Mouse (Mus musculus) intestine, postnatal 0 days (tissue): ENCODE measurements around the gene Pecam1. TPM values are rescaled to one million over a fixed set of nuclear protein-coding genes. Genes with fewer than 3 reads are reported as not detected.

Experiments
- ATAC-seq: fragments of 200-750 bp; cut with Nextera tagmentation; 2 replicates; pipeline ENCODE4 v1.8.0; 2017; ENCODE audit warnings: mild to moderate bottlenecking, moderate TSS enrichment, moderate library complexity
- H3K27ac ChIP-seq: fragments of 300-500 bp; sonication (generic); 2 replicates; pipeline ENCODE4 v1.5.1; 2014; ENCODE audit warnings: mild to moderate bottlenecking, low read depth, low read length, moderate library complexity
- H3K27me3 ChIP-seq: fragments of 300-500 bp; sonication (generic); replicated peaks from 2 replicates; pipeline ENCODE4 v1.6.1; 2014; ENCODE audit warnings: low read length, mixed read lengths; ENCODE audit not compliant: control insufficient read depth, insufficient read depth
- H3K36me3 ChIP-seq: fragments of 300-500 bp; sonication (generic); 2 replicates; pipeline ENCODE4 v1.6.1; 2014; ENCODE audit warnings: mild to moderate bottlenecking, moderate library complexity; ENCODE audit not compliant: control insufficient read depth, insufficient read depth
- H3K4me1 ChIP-seq: fragments of 300-500 bp; sonication (generic); replicated peaks from 2 replicates; pipeline ENCODE4 v1.6.1; 2014; ENCODE audit warnings: antibody characterized with exemption, low read length, mixed read lengths; ENCODE audit not compliant: control insufficient read depth, insufficient read depth
- H3K4me2 ChIP-seq: fragments of 300-500 bp; sonication (generic); replicated peaks from 2 replicates; pipeline ENCODE4 v1.6.1; 2014; ENCODE audit warnings: low read depth, mild to moderate bottlenecking, moderate library complexity
- H3K4me3 ChIP-seq: fragments of 300-500 bp; sonication (generic); 2 replicates; pipeline ENCODE4 v1.5.1; 2014; ENCODE audit warnings: low read depth, low read length
- H3K9ac ChIP-seq: fragments of 300-500 bp; sonication (generic); 2 replicates; pipeline ENCODE4 v1.6.1; 2014; ENCODE audit warnings: mild to moderate bottlenecking, low read depth, low read length
- H3K9me3 ChIP-seq: fragments of 300-500 bp; sonication (generic); 2 replicates; pipeline ENCODE4 v1.6.1; 2016; ENCODE audit warnings: mixed run types; ENCODE audit not compliant: control insufficient read depth
- CTCF ChIP-seq: sonication (generic); IDR thresholded peaks from 2 replicates; pipeline ENCODE4 v1.5.1; 2016; ENCODE audit warnings: low read depth, mild to moderate bottlenecking, control low read depth, antibody characterized with exemption, moderate library complexity
- WGBS: fragments of 180-500 bp; shearing (Covaris S2); extraction: QIAGEN DNeasy Blood & Tissue Kit; methylation state at CpG from one replicate; pipeline ENCODE4 v1.1.7; 2014; 5-methylcytosine and 5-hydroxymethylcytosine counted together
- microRNA-seq: library from miRNA; unstranded; fragments of <30 nt; microRNA quantifications from one replicate; pipeline ENCODE4, GENCODE M21; 2016
- polyA plus RNA-seq: library from polyadenylated mRNA; unstranded; fragments of >200 nt; fragmentation: Nextera tagmentation; extraction: Ambion mirVana; gene quantifications from 2 replicates; pipeline ENCODE4 v1.2.1, GENCODE M21; 2015

Pecam1 gene
- polyA plus RNA-seq, 1 experiment from 2014 or later, result 26.1 TPM

- peaks cover 6% of the 10 kb centered on the region; the same call in 1 of the 2 replicates for H3K4me1 ChIP-seq
- H3K27me3 ChIP-seq, result no peaks in the 10 kb centered on the region
- no peak overlapping the region for H3K9ac ChIP-seq
- TF ChIP-seq CTCF, result no peak
- no peaks in the 10 kb centered on the region; the same call in 1 of the 2 replicates for H3K36me3 ChIP-seq
- H3K27ac ChIP-seq, result no peak overlapping the region
- no peak overlapping the region for H3K4me3 ChIP-seq
- 78% methylated on average over 6 of the region's 6 CpGs for WGBS
- no peaks in the 10 kb centered on the region for H3K9me3 ChIP-seq
- ATAC-seq, result no peak
- H3K4me2 ChIP-seq, result no peak overlapping the region
Measured at GRCm38 (mm10) chr11:106607316-106607715, 143.1 kb downstream of the Pecam1 start.

- no peak for TF ChIP-seq CTCF
- no peak overlapping the region for H3K4me2 ChIP-seq
- H3K4me3 ChIP-seq, result no peak overlapping the region
- no peak overlapping the region for H3K9ac ChIP-seq
- no peak for ATAC-seq
- no peaks in the 10 kb centered on the region for H3K4me1 ChIP-seq
- H3K9me3 ChIP-seq, result no peaks in the 10 kb centered on the region
- H3K27ac ChIP-seq, result no peak overlapping the region
- no peaks in the 10 kb centered on the region; the same call in 1 of the 2 replicates for H3K36me3 ChIP-seq
- 42% methylated on average over 5 of the region's 5 CpGs for WGBS
- no peaks in the 10 kb centered on the region for H3K27me3 ChIP-seq
Measured at GRCm38 (mm10) chr11:106606042-106606441, 144.4 kb downstream of the Pecam1 start.

Small RNA genes lying within 50 kb of the gene (microRNA-seq; reads per million reads assigned to microRNA genes)
- gene Gm25994, result not detected
- 3.0 reads per million, percentile 4 among the genes with 10 or more reads in this experiment for gene Mir3064

Other genes starting within 250 kb of the Pecam1 start
- gene Tex2, start 137.2 kb downstream of the Pecam1 start, polyA plus RNA-seq, result 17.1 and 19.3 TPM in 2 replicates
- 1.3 and 1.9 TPM in 2 replicates for gene Milr1, start 598 bp upstream of the Pecam1 start, polyA plus RNA-seq
- 12.9 and 13.3 TPM in 2 replicates for gene Polg2, start 28.9 kb upstream of the Pecam1 start, polyA plus RNA-seq
- gene Ddx5, start 38.6 kb upstream of the Pecam1 start, polyA plus RNA-seq, result 163 and 183 TPM in 2 replicates
- 5.3 and 5.5 TPM in 2 replicates for gene Cep95, start 38.6 kb upstream of the Pecam1 start, polyA plus RNA-seq
- 8.0 and 8.9 TPM in 2 replicates for gene Smurf2, start 170.1 kb upstream of the Pecam1 start, polyA plus RNA-seq
- 80.6 and 100 TPM in 2 replicates for gene Kpna2, start 248.9 kb upstream of the Pecam1 start, polyA plus RNA-seq